Mouse (Mus musculus): Measurements from ENCODE around the gene Prps2. TPM values are rescaled to one million over a fixed set of nuclear protein-coding genes. Genes with fewer than 3 reads are reported as not detected.
A peak's percentile ranks its signal among the peaks of the same experiment; 100 is the strongest.
"Not testable (repeated sequence)": the region's sequence is repeated elsewhere in the genome, so short reads cannot be mapped to it uniquely, and the experiment has no call there.

Gene Prps2
- total RNA-seq (2017): 51.8 and 66.5 TPM in 2 replicates

- ATAC-seq (replicated peaks; ENCODE audit: low read depth, poor library complexity, severe bottlenecking): peak; percentile 82
These were observed at the start of gene Prps2 for GRCm38 (mm10) chrX:167382047-167382853. Prps2 (minus strand) TSS chrX:167382749.

- no peak for ATAC-seq (replicated peaks; ENCODE audit: low read depth, poor library complexity, severe bottlenecking)
These were observed 35.1 kb upstream of the Prps2 start for GRCm38 (mm10) chrX:167417654-167418053.

- no peak for ATAC-seq (replicated peaks; ENCODE audit: low read depth, poor library complexity, severe bottlenecking)
These were observed 12.4 kb upstream of the Prps2 start for GRCm38 (mm10) chrX:167394940-167395339.

- ATAC-seq (replicated peaks; ENCODE audit: low read depth, poor library complexity, severe bottlenecking): no peak
These were observed 4.1 kb upstream of the Prps2 start for GRCm38 (mm10) chrX:167386647-167387046.

GRCm38 (mm10) chrX:167382854-167383186 is 271 bp upstream of the Prps2 start:
- ATAC-seq (replicated peaks; ENCODE audit: low read depth, poor library complexity, severe bottlenecking): peak; percentile 59

- peak; percentile 10; the same call in 1 of the 2 replicates for ATAC-seq (replicated peaks; ENCODE audit: low read depth, poor library complexity, severe bottlenecking)
These were observed 934 bp downstream of the Prps2 start for GRCm38 (mm10) chrX:167381583-167382046.

- ATAC-seq (replicated peaks; ENCODE audit: low read depth, poor library complexity, severe bottlenecking): no peak
These were observed 2.5 kb downstream of the Prps2 start for GRCm38 (mm10) chrX:167380073-167380472.

GRCm38 (mm10) chrX:167361231-167361630 is 21.3 kb downstream of the Prps2 start:
- ATAC-seq (replicated peaks; ENCODE audit: low read depth, poor library complexity, severe bottlenecking): not testable (repeated sequence)

- peak; percentile 82 for ATAC-seq (replicated peaks; ENCODE audit: low read depth, poor library complexity, severe bottlenecking)
These were observed 22.8 kb downstream of the Prps2 start for GRCm38 (mm10) chrX:167359704-167360103.

- ATAC-seq (replicated peaks; ENCODE audit: low read depth, poor library complexity, severe bottlenecking): peak; percentile 37; the same call in 1 of the 2 replicates
These were observed 25.1 kb downstream of the Prps2 start for GRCm38 (mm10) chrX:167357415-167357814.

GRCm38 (mm10) chrX:167355965-167356364 is 26.6 kb downstream of the Prps2 start:
- no peak for ATAC-seq (replicated peaks; ENCODE audit: low read depth, poor library complexity, severe bottlenecking)

- ATAC-seq (replicated peaks; ENCODE audit: low read depth, poor library complexity, severe bottlenecking): peak; percentile 47; the same call in 1 of the 2 replicates
These were observed 28.9 kb downstream of the Prps2 start for GRCm38 (mm10) chrX:167353617-167354016.

- ATAC-seq (replicated peaks; ENCODE audit: low read depth, poor library complexity, severe bottlenecking): no peak
These were observed 36.1 kb downstream of the Prps2 start for GRCm38 (mm10) chrX:167346440-167346839.

- ATAC-seq (replicated peaks; ENCODE audit: low read depth, poor library complexity, severe bottlenecking): no peak
These were observed 38.2 kb downstream of the Prps2 start for GRCm38 (mm10) chrX:167344356-167344755.

GRCm38 (mm10) chrX:167341811-167342210 is 40.7 kb downstream of the Prps2 start:
- ATAC-seq (replicated peaks; ENCODE audit: low read depth, poor library complexity, severe bottlenecking): no peak

GRCm38 (mm10) chrX:167340190-167340589 is 42.4 kb downstream of the Prps2 start:
- ATAC-seq (replicated peaks; ENCODE audit: low read depth, poor library complexity, severe bottlenecking): no peak

- peak; percentile 42; the same call in 1 of the 2 replicates for ATAC-seq (replicated peaks; ENCODE audit: low read depth, poor library complexity, severe bottlenecking)
These were observed 44.6 kb downstream of the Prps2 start for GRCm38 (mm10) chrX:167337990-167338389.

- ATAC-seq (replicated peaks; ENCODE audit: low read depth, poor library complexity, severe bottlenecking): peak; percentile 62; the same call in 1 of the 2 replicates
These were observed 48.0 kb downstream of the Prps2 start for GRCm38 (mm10) chrX:167334571-167334970.

GRCm38 (mm10) chrX:167332607-167333006 is 49.9 kb downstream of the Prps2 start:
- ATAC-seq (replicated peaks; ENCODE audit: low read depth, poor library complexity, severe bottlenecking): peak; percentile 46; the same call in 1 of the 2 replicates

- no peak for ATAC-seq (replicated peaks; ENCODE audit: low read depth, poor library complexity, severe bottlenecking)
These were observed 51.6 kb downstream of the Prps2 start for GRCm38 (mm10) chrX:167330993-167331392.

GRCm38 (mm10) chrX:167330399-167330798 is 52.1 kb downstream of the Prps2 start, which contains the start of gene Tlr7:
Tlr7 (minus strand) TSS chrX:167330558.
- peak; percentile 33; the same call in 1 of the 2 replicates for ATAC-seq (replicated peaks; ENCODE audit: low read depth, poor library complexity, severe bottlenecking)
